Comparison of ENCODE assay signal across 26 mouse cellular contexts in the genomic region with DNA sequence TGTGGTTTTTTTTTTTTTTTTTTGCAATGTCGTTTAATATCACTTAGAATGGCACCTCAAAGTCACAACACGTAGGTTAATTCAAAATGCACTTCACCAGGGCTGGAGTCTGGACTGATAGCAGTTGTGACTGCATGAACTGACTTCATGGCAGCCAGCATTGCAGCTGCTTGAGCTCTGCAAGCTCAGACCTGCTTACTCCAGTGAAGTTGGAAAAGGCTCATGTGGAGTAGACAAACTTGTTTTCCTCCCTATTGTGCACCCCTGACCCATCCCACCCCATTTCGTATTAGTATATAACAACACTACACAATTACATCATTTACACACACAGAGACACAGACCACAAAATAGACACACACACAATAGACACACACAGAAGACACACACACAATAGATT. TPM values are rescaled to one million over a fixed set of nuclear protein-coding genes. Genes with fewer than 3 reads are reported as not detected.
DNase-seq lines count a peak whose midpoint lies in the region; ATAC-seq and TF ChIP-seq lines count a peak whose summit lies in the region.
"Had no signal": no experiment of that assay in that cellular context is flagged by ENCODE, and none has a peak within 500 bp of the region (broad histone marks: within the 10 kb centered on the region; RNA-seq: fewer than 3 reads in every experiment).

No protein-coding gene starts in this region.

- no peak overlapping the region for H3K4me2 ChIP-seq in stomach, embryonic 14.5 days (replicated peaks; ENCODE audit: low read depth, low read length)
- H3K4me2 ChIP-seq in stomach, postnatal 0 days (replicated peaks; ENCODE audit: low read depth), result no peak overlapping the region
- H3K4me2 ChIP-seq: forebrain, embryonic 13.5 days; heart, embryonic 11.5 days; hindbrain, embryonic 14.5 days had no signal

- peak; percentile 44 for DNase-seq in heart, adult 11 months
- no peak for DNase-seq in heart, postnatal 4 days
- DNase-seq in urinary bladder, postnatal 14 days (ENCODE audit: low spot score), result peak; percentile 15
- DNase-seq in urinary bladder, postnatal 4 days (ENCODE audit: low spot score in 2 of 2), result no peak
- no peak for DNase-seq in stomach, postnatal 0 days (ENCODE audit: low spot score)
- DNase-seq in cerebellum, postnatal 10 days, result no peak
- no peak for DNase-seq in adrenal gland, postnatal 4 days (ENCODE audit: low spot score in 2 of 2)
- DNase-seq: adrenal gland, adult 8-10 months; adrenal gland, postnatal 25 days; cerebellum, adult 18-20 months; cerebellum, adult 9-10 months; cerebellum, postnatal 25 days; gastrocnemius, postnatal 10 days; gastrocnemius, postnatal 36 days had no signal

- no peak for TF ChIP-seq EP300 in stomach, postnatal 0 days (optimal IDR thresholded peaks at IDR 0.05)

- no peaks in the 10 kb centered on the region for H3K36me3 ChIP-seq in stomach, embryonic 14.5 days (ENCODE audit: control insufficient read depth, insufficient read depth, low read length)
- no peaks in the 10 kb centered on the region for H3K36me3 ChIP-seq in stomach, postnatal 0 days (ENCODE audit: control insufficient read depth, insufficient read depth, low read length)
- H3K36me3 ChIP-seq: hindbrain, embryonic 10.5 days had no signal

- H3K4me3 ChIP-seq in stomach, embryonic 14.5 days (ENCODE audit: low read depth, low read length), result no peak overlapping the region
- no peak overlapping the region for H3K4me3 ChIP-seq in stomach, postnatal 0 days (ENCODE audit: low read depth, low read length)
- H3K4me3 ChIP-seq: erythroblast, embryonic 14.5 days; forebrain, embryonic 13.5 days; hindbrain, embryonic 10.5 days had no signal

- peak overlapping the region; percentile 73 for H3K27ac ChIP-seq in stomach, embryonic 14.5 days (ENCODE audit: low read length)
- H3K27ac ChIP-seq in stomach, postnatal 0 days (replicated peaks), result 0 out of 2 replicates have a peak overlapping the region, but pooled peaks have one; percentile 35
- H3K27ac ChIP-seq: forebrain, embryonic 13.5 days; hindbrain, embryonic 10.5 days; hindbrain, embryonic 14.5 days; hindbrain, postnatal 0 days had no signal

- TF ChIP-seq CTCF in stomach, postnatal 0 days (IDR thresholded peaks at IDR 0.05; ENCODE audit: low read depth), result no peak

- 71% methylated on average over 3 of the region's 3 CpGs for WGBS in stomach, embryonic 14.5 days
- 60% methylated on average over 3 of the region's 3 CpGs for WGBS in stomach, postnatal 0 days

- H3K27me3 ChIP-seq in stomach, embryonic 14.5 days (ENCODE audit: control insufficient read depth, insufficient read depth, low read length), result no peaks in the 10 kb centered on the region
- no peaks in the 10 kb centered on the region for H3K27me3 ChIP-seq in stomach, postnatal 0 days (ENCODE audit: control insufficient read depth, insufficient read depth, low read length)
- H3K27me3 ChIP-seq: forebrain, embryonic 13.5 days had no signal

- no peak overlapping the region for H3K9ac ChIP-seq in stomach, embryonic 14.5 days (replicated peaks; ENCODE audit: low read depth, low read length)
- H3K9ac ChIP-seq in stomach, postnatal 0 days (ENCODE audit: low read length), result no peak overlapping the region
- H3K9ac ChIP-seq: forebrain, embryonic 13.5 days; hindbrain, embryonic 14.5 days had no signal

- ATAC-seq in stomach, embryonic 14.5 days (ENCODE audit: insufficient number of reproducible peaks, insufficient read depth, low FRiP score, low read depth), result no peak
- ATAC-seq in stomach, postnatal 0 days (ENCODE audit: low FRiP score, low TSS enrichment), result no peak
- ATAC-seq: activated CD4-positive, CD25-positive, alpha-beta regulatory T cell, adult 4 months; forebrain, embryonic 13.5 days; forebrain, embryonic 16.5 days; hindbrain, postnatal 0 days; inflammation-experienced regulatory T-cells, adult 6 months had no signal

- no peaks in the 10 kb centered on the region for H3K9me3 ChIP-seq in stomach, embryonic 14.5 days (ENCODE audit: control insufficient read depth, low read depth, low read length)
- H3K9me3 ChIP-seq in stomach, postnatal 0 days (ENCODE audit: control insufficient read depth, low read length), result no peaks in the 10 kb centered on the region
- H3K9me3 ChIP-seq: forebrain, embryonic 13.5 days; hindbrain, embryonic 10.5 days had no signal

- H3K4me1 ChIP-seq in stomach, embryonic 14.5 days (ENCODE audit: control insufficient read depth, insufficient read depth, low read length), result 0 out of 2 replicates have a peak, but pooled peaks cover 5% of the 10 kb centered on the region
- no peaks in the 10 kb centered on the region for H3K4me1 ChIP-seq in stomach, postnatal 0 days (replicated peaks; ENCODE audit: control insufficient read depth, insufficient read depth)
- H3K4me1 ChIP-seq: forebrain, embryonic 13.5 days; hindbrain, embryonic 10.5 days had no signal

RNA-seq across cellular contexts. Expression of gene Fbp1, which starts 34.6 kb away (rescaled TPM):
- total RNA-seq in heart, postnatal 4 days (2021), result under 1 TPM in 1 of 2 experiments, not detected in 1; 0.64 TPM
- polyA plus RNA-seq in stomach, embryonic 14.5 days (2014; fragmentation: Nextera tagmentation; extraction: Ambion mirVana), result 0.55 and 1.2 TPM in 2 replicates
- polyA plus RNA-seq in stomach, postnatal 0 days (2015; fragmentation: Nextera tagmentation; extraction: Ambion mirVana), result 3.8 and 5.8 TPM in 2 replicates
- total RNA-seq in adrenal gland, postnatal 4 days (2021), result 100 to 1,000 TPM in 1 of 2 experiments, 10 to 100 TPM in 1; 56.3 to 142 TPM
- total RNA-seq: gastrocnemius, postnatal 36 days; heart, adult 8-10 months; heart, postnatal 25 days had no signal
- polyA plus RNA-seq: activated CD4-positive, CD25-positive, alpha-beta regulatory T cell, adult 4 months; erythroblast, embryonic 14.5 days; forebrain, embryonic 13.5 days; forebrain, embryonic 16.5 days; heart, embryonic 11.5 days; inflammation-experienced regulatory T-cells, adult 6 months had no signal

RNA-seq across cellular contexts. Expression of gene 2010111I01Rik, which starts 42.0 kb away (rescaled TPM):
- 100 to 1,000 TPM; 154 to 174 TPM for total RNA-seq in heart, postnatal 4 days (2021)
- polyA plus RNA-seq in stomach, embryonic 14.5 days (2014; fragmentation: Nextera tagmentation; extraction: Ambion mirVana), result 140 TPM in 2 replicates
- polyA plus RNA-seq in stomach, postnatal 0 days (2015; fragmentation: Nextera tagmentation; extraction: Ambion mirVana), result 101 TPM in 2 replicates
- 100 to 1,000 TPM; 127 to 139 TPM for total RNA-seq in adrenal gland, postnatal 4 days (2021)

Comparison
In these comparisons a context has a peak if more than half of its experiments do, and no peak if none do; other contexts are left out.
1. DNase-seq: peak in heart, adult 11 months (single experiment) and urinary bladder, postnatal 14 days (single experiment); none in heart, postnatal 4 days (single experiment), urinary bladder, postnatal 4 days (0 of 2), stomach, postnatal 0 days (single experiment), cerebellum, postnatal 10 days (0 of 2) and adrenal gland, postnatal 4 days (0 of 2).
2. RNA of gene Fbp1, which starts 34.6 kb away (total RNA-seq): 56.3 to 142 TPM in adrenal gland, postnatal 4 days; 0.64 TPM in heart, postnatal 4 days; every median in the first group is over 10 times any median in the second.